Mouse (Mus musculus): Measurements from ENCODE around the gene Asxl1. TPM values are rescaled to one million over a fixed set of nuclear protein-coding genes. Genes with fewer than 3 reads are reported as not detected.

The Asxl1 gene
- 5.4 TPM for polyA plus RNA-seq (2015; fragmentation: Illumina TruSeq; extraction: RNeasy Lipid Tissue Mini Kit (QIAGEN cat#74804); ENCODE audit: insufficient read depth, low read depth, low replicate concordance)

GRCm38 (mm10) chr2:153345454-153346220, at the start of gene Asxl1:
Asxl1 (plus strand) TSS chr2:153345829.

Other genes starting within 250 kb of the Asxl1 start
- gene Hck, start 237.4 kb upstream of the Asxl1 start, polyA plus RNA-seq (2015; fragmentation: Illumina TruSeq; extraction: RNeasy Lipid Tissue Mini Kit (QIAGEN cat#74804); ENCODE audit: insufficient read depth, low read depth, low replicate concordance), result 1.0 TPM
- gene Tm9sf4, start 184.5 kb upstream of the Asxl1 start, polyA plus RNA-seq (2015; fragmentation: Illumina TruSeq; extraction: RNeasy Lipid Tissue Mini Kit (QIAGEN cat#74804); ENCODE audit: insufficient read depth, low read depth, low replicate concordance), result 12.8 TPM
- 0.52 TPM for gene Tspyl3, start 120.4 kb upstream of the Asxl1 start, polyA plus RNA-seq (2015; fragmentation: Illumina TruSeq; extraction: RNeasy Lipid Tissue Mini Kit (QIAGEN cat#74804); ENCODE audit: insufficient read depth, low read depth, low replicate concordance)
- 1.6 TPM for gene Plagl2, start 104.4 kb upstream of the Asxl1 start, polyA plus RNA-seq (2015; fragmentation: Illumina TruSeq; extraction: RNeasy Lipid Tissue Mini Kit (QIAGEN cat#74804); ENCODE audit: insufficient read depth, low read depth, low replicate concordance)
- gene Pofut1, start 104.3 kb upstream of the Asxl1 start, polyA plus RNA-seq (2015; fragmentation: Illumina TruSeq; extraction: RNeasy Lipid Tissue Mini Kit (QIAGEN cat#74804); ENCODE audit: insufficient read depth, low read depth, low replicate concordance), result 4.7 TPM
- 2.8 TPM for gene Kif3b, start 54.4 kb upstream of the Asxl1 start, polyA plus RNA-seq (2015; fragmentation: Illumina TruSeq; extraction: RNeasy Lipid Tissue Mini Kit (QIAGEN cat#74804); ENCODE audit: insufficient read depth, low read depth, low replicate concordance)
- gene 4930404H24Rik, start 147.0 kb downstream of the Asxl1 start, polyA plus RNA-seq (2015; fragmentation: Illumina TruSeq; extraction: RNeasy Lipid Tissue Mini Kit (QIAGEN cat#74804); ENCODE audit: insufficient read depth, low read depth, low replicate concordance), result not detected
- 2.5 TPM for gene Nol4l, start 184.1 kb downstream of the Asxl1 start, polyA plus RNA-seq (2015; fragmentation: Illumina TruSeq; extraction: RNeasy Lipid Tissue Mini Kit (QIAGEN cat#74804); ENCODE audit: insufficient read depth, low read depth, low replicate concordance)

Measured in pancreas, adult 10 weeks (tissue).